Mouse (Mus musculus) embryo, embryonic 11 days (tissue): ENCODE results near the gene Nelfe.
A peak's percentile ranks its signal among the peaks of the same experiment; 100 is the strongest.

Source experiments
- DNase-seq: peaks from one replicate; pipeline ENCODE4 v3.0.0-alpha.2; 2015

The Nelfe gene

GRCm38 (mm10) chr17:34847615-34848014 lies 2.6 kb upstream of the Nelfe start:
- no peak for DNase-seq

DNA sequence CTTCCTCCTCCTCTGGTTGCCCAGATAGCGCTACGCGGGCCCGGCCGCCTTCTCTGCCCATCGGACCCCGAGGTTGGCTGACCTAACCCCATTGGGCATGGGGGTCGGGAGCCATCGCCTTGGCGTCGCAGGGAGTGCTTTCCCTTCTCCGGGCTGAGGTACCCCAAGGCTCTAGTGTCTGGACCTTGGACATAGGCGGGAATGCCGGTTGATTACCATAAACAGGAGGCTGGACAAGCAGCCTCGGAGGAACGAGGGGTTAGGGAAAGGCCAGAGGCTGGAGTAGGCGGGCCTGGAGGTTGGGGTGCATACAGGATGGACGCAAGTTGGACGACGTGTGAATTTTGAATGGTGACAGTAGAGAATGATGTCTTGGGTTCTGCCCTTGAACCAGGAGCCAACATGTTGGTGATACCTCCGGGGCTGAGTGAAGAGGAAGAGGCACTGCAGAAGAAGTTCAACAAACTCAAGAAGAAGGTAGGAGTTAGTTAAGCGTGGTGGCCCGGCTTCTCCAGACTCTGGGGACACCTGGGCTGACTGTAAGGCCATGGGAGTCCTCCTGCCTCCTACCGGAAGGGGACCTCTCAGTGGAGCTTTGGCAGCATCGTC lies 430 bp downstream of the Nelfe start:
- DNase-seq: no peak

DNA sequence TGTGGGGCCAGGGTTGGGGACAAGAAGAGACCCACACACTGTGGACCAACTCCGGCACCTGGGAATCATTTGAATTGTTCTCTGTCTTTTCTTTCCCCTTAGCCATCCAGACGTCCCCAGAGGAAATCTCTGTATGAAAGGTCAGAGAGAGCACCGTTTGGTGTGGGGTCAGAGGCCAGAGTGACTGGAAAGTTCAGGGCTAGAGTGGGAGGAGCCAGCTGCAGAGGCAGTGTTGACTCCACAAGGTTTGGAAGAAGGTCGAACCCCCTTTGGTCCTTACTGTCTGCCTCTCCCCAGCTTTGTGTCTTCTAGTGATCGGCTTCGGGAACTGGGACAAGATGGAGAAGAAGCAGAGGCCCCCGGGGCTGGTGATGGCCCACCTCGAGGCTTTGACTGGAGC lies 3.3 kb downstream of the Nelfe start:
- DNase-seq: no peak

- no peak for DNase-seq
These were observed 4.6 kb downstream of the Nelfe start for GRCm38 (mm10) chr17:34854761-34855160.

DNA sequence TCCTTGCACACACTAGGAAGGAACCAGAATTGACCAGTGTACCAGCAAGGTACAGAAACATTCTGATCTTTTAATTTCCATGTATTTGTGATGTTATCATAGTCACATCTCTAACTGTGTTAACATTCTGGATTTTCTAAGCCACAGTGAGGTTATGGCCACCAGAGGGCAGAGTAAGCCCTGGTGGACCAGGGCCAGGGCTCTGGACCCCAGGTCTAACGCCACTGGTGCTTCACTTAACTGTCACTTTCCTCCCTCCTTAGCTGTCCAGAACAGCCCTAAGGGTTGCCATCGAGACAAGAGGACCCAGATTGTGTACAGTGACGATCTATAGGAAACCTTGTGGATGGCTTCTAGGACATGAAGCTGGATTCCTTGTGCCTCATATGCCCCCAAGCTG lies 5.6 kb downstream of the Nelfe start:
- DNase-seq: peak; percentile 72

DNA sequence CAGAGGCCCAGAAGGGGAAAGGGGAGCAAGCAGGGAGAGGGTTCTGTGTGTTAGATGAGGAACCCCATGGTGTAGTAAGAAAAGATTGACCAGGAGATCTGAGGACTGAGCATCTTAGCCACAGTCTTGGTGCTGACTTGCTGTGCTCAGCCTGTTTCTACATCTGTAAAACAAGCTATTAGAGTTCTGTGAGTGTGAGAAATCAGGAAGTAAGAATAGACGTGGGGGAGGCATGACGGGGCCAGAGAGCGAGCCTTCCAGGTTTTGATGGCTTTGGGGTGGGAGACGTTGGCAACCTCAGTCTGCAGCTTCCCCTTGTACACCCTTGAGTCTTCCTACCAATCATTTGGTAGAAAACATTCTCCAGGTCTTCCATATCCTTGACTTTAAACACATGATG lies 8.5 kb downstream of the Nelfe start:
- no peak for DNase-seq

DNA sequence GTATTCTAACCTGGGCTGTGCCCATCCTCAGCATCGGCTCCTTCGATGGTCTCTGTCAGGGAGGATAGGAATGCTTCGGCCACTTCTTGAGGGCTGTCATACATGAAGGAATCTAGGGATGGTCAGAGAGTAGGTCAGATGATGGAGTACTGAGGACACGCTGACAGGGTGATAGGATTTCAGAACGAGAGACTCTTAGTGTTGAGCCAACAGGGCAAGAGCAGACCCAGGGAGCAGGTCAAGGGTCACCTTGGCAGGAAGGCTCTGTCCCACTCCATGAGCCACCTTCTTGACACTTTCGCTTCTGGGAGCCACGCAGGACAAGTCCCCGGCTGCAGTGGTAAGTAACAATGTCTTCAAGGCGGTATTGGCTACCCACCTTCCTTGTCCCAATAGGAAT lies 10.3 kb downstream of the Nelfe start:
- no peak for DNase-seq

DNA sequence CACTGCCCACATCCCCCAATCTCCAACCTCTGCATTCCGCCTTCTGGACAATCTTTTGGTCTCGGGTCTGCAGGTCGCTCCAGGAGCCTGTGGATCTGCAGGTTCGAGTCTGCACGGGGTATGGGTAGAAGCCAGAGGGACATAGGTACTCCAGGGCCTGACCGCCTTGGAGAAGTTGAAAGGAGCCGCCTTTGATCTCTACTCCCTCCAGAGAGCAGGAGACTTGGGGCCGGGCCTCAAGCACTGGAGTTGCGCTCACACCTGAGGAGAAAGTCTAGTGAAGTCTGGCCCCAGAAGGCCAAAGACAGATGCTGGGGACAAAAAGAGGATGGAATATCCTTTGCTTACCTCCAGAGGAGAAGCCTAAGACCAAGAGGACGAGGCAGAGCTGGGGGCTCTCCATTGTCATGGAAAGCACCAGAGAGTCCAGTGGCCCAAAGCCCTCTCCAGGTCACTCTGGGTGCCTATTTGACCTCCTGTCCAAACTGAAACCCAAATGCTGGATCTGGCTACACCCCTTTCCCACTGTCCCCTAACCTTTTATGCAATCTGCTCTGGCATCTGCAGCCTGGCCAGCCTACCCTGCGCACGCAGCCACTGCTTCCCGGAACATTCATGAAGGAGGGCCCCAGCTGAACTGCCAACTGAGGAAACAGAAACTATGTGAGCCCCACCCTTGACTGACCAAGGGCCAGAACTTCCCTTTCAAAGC lies 11.7 kb downstream of the Nelfe start:
- DNase-seq: no peak

DNA sequence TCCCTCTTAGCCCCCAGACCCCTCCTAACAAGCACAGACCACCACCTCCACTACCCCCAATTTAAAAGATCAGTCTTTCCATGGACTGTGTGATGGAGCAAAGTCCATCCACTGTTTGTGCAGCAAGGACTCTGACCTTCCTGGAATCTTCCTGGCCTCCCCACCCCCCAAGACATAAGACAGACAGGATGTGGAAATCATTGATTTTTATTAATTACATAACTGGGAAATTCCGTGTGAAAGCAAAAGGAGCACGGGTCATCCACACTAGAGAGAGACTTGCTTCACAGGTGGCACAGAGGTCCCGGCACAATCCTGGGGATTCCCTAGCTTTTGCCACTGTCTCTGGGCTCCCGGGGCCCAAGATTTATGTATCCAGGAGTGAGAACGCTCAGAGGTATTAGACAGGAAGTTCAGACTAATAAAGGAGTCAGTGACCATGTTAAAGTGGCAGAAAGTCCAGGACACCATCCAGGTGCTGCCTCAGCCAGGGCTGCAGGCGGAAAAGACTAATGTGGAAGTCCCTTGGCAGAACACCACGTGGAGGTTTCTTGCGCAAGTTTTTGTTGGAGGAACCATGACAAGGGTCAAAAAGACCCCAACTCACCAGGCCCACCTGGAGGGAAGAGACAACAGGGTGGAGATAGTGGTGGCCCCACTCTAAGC lies 12.4 kb downstream of the Nelfe start, which contains the start of gene Cfb:
Gene Cfb, minus strand, starts transcription at position 103 of the 666 bp plus-strand sequence.
- no peak for DNase-seq

DNA sequence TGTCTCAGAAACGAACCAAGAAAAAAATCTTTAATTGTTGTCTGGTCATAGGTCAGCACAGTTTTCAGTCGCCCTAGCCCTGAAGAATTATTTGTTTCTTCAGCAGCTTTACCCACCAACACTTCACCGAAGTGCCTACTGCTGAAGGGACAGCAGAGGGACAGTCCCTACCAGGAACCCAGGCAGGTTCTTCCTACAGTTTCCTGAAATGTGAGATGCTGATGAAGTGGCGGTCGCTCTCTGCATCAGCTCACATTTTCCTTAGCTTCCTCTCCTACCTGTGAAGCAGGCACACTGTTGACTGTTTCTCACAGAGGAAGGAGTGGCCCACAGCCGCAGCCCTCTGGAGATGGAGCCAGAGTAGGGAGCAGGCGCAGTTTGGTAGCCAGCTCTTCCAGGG lies 15.8 kb downstream of the Nelfe start:
- DNase-seq: no peak

DNA sequence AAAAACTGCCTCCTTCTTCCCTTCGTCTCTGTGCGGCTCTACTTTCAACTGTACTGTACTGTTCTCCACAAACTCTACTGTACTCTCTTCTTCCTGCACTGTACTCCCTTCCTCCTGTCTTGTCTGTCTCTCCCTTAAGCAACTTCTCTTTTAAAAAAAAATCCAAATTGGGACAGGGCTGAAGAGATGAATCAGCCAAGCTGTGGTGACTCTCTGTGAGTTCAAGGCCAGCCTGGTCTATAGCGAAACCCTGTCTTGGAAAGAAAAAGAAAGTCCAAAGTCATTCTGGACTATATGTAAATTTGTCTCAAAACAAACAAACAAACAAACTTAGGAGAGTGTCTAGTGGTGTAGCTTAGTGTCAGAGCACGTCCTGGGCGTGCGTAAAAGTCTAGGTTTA lies 24.1 kb downstream of the Nelfe start:
- DNase-seq: no peak

DNA sequence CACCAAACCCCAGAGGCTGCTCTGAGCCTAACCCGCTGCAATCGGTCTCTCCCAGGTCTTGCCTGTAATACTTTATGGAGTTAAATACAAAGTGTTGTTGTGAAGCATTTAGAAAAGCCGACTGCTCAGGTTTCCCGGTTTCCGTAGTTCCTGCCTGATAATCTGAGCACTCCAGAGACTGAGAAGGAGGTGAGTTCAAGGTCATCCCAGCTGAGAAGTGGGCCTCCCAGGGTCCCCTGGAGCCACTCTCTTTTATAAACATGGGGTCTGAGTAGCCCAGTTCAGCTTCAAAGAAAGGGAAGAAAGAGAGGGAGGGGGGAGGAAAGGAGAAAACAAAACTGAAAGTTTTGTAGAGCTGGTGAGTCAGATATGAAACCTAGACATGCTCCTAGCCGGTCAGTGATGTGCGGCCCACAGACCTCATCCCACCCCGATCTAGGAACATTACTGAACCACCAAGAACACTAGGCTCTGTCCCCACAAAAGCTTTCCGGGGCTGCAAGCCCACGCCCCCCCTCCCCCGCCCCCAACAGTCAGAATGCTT lies 29.2 kb downstream of the Nelfe start, which contains the start of gene Zbtb12:
Gene Zbtb12, plus strand, starts transcription at position 148 of the 544 bp plus-strand sequence.
- DNase-seq: no peak

- DNase-seq: no peak
These were observed 31.0 kb downstream of the Nelfe start for GRCm38 (mm10) chr17:34881166-34881565.

- DNase-seq: no peak
These were observed 31.6 kb downstream of the Nelfe start, which contains the start of gene Gm20547 for GRCm38 (mm10) chr17:34881683-34882310. Gene Gm20547 (minus strand): TSS chr17:34882042.

- DNase-seq: no peak
These were observed 33.1 kb downstream of the Nelfe start for GRCm38 (mm10) chr17:34883332-34883731.

DNA sequence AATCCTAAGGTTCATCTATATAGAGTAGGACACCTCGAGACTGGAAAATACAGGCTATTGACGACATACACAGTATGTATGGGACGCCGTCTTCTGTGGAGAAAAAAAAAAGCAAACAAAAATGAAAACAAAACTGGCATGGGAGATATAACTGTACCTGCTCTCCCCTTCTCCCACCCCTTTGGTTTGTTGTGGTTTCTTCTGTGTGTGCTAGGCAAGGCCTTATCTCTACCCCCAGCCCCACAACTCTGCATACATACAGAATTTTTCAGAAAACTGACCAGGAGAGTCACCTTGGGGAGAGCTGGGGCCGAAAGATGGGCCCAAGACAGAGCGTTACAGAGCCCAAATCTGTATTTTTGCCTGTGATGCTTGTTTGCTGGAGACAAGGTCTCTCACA lies 34.5 kb downstream of the Nelfe start:
- no peak for DNase-seq

GRCm38 (mm10) chr17:34885615-34886014 lies 35.4 kb downstream of the Nelfe start:
- no peak for DNase-seq

- no peak for DNase-seq
These were observed 37.8 kb downstream of the Nelfe start for GRCm38 (mm10) chr17:34887942-34888341.

- DNase-seq: no peak
These were observed 40.0 kb downstream of the Nelfe start for GRCm38 (mm10) chr17:34890074-34890743.

DNA sequence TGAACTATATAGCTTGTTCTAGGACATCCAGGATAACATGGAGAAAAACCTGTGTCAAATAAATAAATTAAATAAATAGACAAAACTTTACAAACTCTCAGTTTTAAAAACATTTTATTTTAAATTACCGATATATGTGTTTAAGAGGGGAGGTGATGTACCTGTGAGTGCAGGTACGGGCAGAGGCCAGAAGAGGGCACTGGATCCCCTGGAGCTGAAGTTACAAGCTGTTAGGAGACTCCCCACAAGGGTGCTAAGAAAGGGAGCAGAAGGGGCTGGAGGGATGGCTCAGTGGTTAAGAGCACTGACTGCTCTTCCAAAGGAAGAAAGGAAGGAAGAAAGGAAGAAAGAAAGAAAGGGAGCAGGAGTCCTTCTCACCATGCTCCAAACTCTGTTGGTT lies 41.2 kb downstream of the Nelfe start:
- no peak for DNase-seq

- no peak for DNase-seq
These were observed 43.1 kb downstream of the Nelfe start for GRCm38 (mm10) chr17:34893072-34893824.

- DNase-seq: peak; percentile 98
These were observed 43.9 kb downstream of the Nelfe start for GRCm38 (mm10) chr17:34894074-34894597.
